Mouse (Mus musculus) midbrain, embryonic 14.5 days (tissue): ENCODE data around the gene Txn2. TPM values are rescaled to one million over a fixed set of nuclear protein-coding genes. Genes with fewer than 3 reads are reported as not detected.

Experiments used
- ATAC-seq: fragments of 200-750 bp; cut with Nextera tagmentation; 2 replicates; pipeline ENCODE4 v1.8.0; 2017; ENCODE audit warnings: moderate number of reproducible peaks, moderate library complexity; ENCODE audit not compliant: low FRiP score, low TSS enrichment
- DNase-seq: peaks from one replicate; pipeline ENCODE4 v3.0.0-alpha.2; 2015
- H3K27ac ChIP-seq: fragments of 300-500 bp; sonication (generic); replicated peaks from 2 replicates; pipeline ENCODE4 v1.5.1; 2014; ENCODE audit warnings: mild to moderate bottlenecking, low read depth, low read length, moderate library complexity
- H3K27me3 ChIP-seq: fragments of 300-500 bp; sonication (generic); 2 replicates; pipeline ENCODE4 v1.6.1; 2014; ENCODE audit warnings: low read length, control low read depth, mixed read lengths; ENCODE audit not compliant: control insufficient read depth, insufficient read depth
- H3K36me3 ChIP-seq: fragments of 300-500 bp; sonication (generic); 2 replicates; pipeline ENCODE4 v1.6.1; 2014; ENCODE audit warnings: low read length, control low read depth; ENCODE audit not compliant: control insufficient read depth, insufficient read depth
- H3K4me1 ChIP-seq: fragments of 300-500 bp; sonication (generic); 2 replicates; pipeline ENCODE4 v1.6.1; 2014; ENCODE audit warnings: mild to moderate bottlenecking, antibody characterized with exemption, low read length, control low read depth; ENCODE audit not compliant: control insufficient read depth, insufficient read depth
- H3K4me2 ChIP-seq: fragments of 300-500 bp; sonication (generic); 2 replicates; pipeline ENCODE4 v1.6.1; 2014; ENCODE audit warnings: mild to moderate bottlenecking, low read length, moderate library complexity
- H3K4me3 ChIP-seq: fragments of 300-500 bp; sonication (generic); replicated peaks from 2 replicates; pipeline ENCODE4 v1.5.1; 2014; ENCODE audit warnings: low read depth, low read length
- H3K9ac ChIP-seq: fragments of 300-500 bp; sonication (generic); replicated peaks from 2 replicates; pipeline ENCODE4 v1.6.1; 2014; ENCODE audit warnings: mild to moderate bottlenecking, low read length, moderate library complexity
- H3K9me3 ChIP-seq: fragments of 300-500 bp; sonication (generic); 2 replicates; pipeline ENCODE4 v1.6.1; 2016; ENCODE audit warnings: low read length, control low read depth, mixed read lengths; ENCODE audit not compliant: control insufficient read depth
- WGBS: fragments of 180-500 bp; shearing (Covaris S2); extraction: QIAGEN DNeasy Blood & Tissue Kit; methylation state at CpG from one replicate; pipeline ENCODE4 v1.1.7; 2014; 5-methylcytosine and 5-hydroxymethylcytosine counted together
- polyA plus RNA-seq: library from polyadenylated mRNA; unstranded; fragments of >200 nt; fragmentation: Nextera tagmentation; extraction: Ambion mirVana; gene quantifications from 2 replicates; pipeline ENCODE4 v1.2.1, GENCODE M21; 2014

The Txn2 gene
- polyA plus RNA-seq, 1 experiment from 2014 or later = 219 TPM

- H3K4me1 ChIP-seq = peaks cover 17% of the 10 kb centered on the region
- peak overlapping the region; percentile 75 for H3K4me2 ChIP-seq
- peak overlapping the region; percentile 94 for H3K27ac ChIP-seq
- H3K9me3 ChIP-seq = no peaks in the 10 kb centered on the region
- no peaks in the 10 kb centered on the region for H3K27me3 ChIP-seq
- DNase-seq = no peak
- ATAC-seq = no peak
- H3K36me3 ChIP-seq = peaks cover 35% of the 10 kb centered on the region
- H3K9ac ChIP-seq = peak overlapping the region; percentile 73; the same call in 1 of the 2 replicates
- H3K4me3 ChIP-seq = peak overlapping the region; percentile 66
- WGBS = 27% methylated on average over 4 of the region's 4 CpGs
Measured at GRCm38 (mm10) chr15:77928091-77928490, 715 bp downstream of the Txn2 start.

DNA sequence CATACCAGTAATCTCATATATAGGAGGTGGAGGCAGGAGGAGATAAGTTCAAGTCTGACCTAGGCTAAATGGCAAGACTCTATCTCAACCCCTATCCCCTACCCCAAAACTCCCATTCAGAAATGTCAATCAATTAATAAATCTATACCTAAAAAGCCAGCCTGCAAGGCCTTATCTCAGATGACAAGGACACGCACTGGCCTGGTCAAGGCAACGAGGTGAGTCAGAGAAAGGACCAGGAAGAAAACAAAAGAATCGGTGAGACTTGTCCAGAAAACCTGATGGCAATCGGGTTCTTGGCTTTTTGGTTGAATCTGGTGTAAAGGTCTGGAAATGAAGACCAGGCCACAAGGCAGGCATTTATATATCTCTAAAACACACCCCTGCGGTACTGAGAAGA, 1.9 kb downstream of the Txn2 start:
- Histone ChIP-seq H3K27ac (no peak overlapping the region), H3K4me2 (peak overlapping the region; percentile 75; the same call in 1 of the 2 replicates), H3K4me1 (peaks cover 17% of the 10 kb centered on the region), H3K9ac (no peak overlapping the region), H3K36me3 (peaks cover 46% of the 10 kb centered on the region), H3K9me3 (no peaks in the 10 kb centered on the region), H3K27me3 (no peaks in the 10 kb centered on the region), H3K4me3 (no peak overlapping the region)
- ATAC-seq (no peak), DNase-seq (no peak)
- WGBS = 95% methylated on average over 5 of the region's 5 CpGs

- ATAC-seq (no peak), DNase-seq (no peak)
- peaks cover 61% of the 10 kb centered on the region for H3K36me3 ChIP-seq
- H3K4me1 ChIP-seq = peaks cover 17% of the 10 kb centered on the region
- H3K4me3 ChIP-seq = no peak overlapping the region
- no peak overlapping the region for H3K4me2 ChIP-seq
- no peak overlapping the region for H3K27ac ChIP-seq
- H3K9ac ChIP-seq = no peak overlapping the region
- H3K9me3 ChIP-seq = no peaks in the 10 kb centered on the region
- 90% methylated on average over 2 of the region's 2 CpGs for WGBS
- H3K27me3 ChIP-seq = no peaks in the 10 kb centered on the region
Measured at GRCm38 (mm10) chr15:77925195-77925594, 3.6 kb downstream of the Txn2 start.

DNA sequence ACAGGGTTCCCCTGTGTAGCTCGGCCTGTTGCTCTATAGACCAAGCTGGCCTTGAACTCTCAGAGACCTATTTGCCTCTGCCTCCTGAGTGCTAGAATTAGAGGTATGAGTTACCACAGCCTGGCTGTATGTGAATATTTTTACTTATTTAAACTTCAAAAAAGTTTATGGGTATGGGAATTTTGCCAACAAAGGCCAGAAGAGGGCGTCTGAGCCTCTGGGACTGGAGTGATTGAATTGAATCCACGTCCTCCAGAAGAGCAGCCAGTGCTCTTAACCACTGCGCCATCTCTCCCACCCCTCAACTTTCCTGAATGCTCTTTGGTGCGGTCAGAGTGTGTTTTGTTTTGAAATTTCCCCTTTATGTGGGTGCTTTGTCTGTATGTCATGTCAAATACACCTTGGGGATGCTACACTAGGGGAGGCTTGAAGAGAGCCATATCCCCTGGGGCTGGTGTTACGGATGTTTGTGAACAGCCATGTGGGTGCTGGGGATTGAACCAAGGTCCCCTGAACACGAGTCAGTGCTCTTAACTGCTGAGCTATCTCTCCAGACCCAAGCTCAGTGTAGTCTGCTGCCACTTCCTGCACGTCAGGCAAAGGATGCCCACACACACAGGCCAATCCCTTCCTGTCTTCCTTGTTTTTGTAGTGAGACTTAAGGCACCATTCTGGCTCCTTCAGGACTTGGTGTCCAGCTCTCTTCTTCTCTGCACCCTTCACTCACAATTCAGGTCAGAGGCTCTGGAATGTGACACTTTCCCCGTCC, 5.4 kb downstream of the Txn2 start:
- Histone ChIP-seq H3K4me2 (no peak overlapping the region), H3K9me3 (no peaks in the 10 kb centered on the region), H3K4me3 (no peak overlapping the region), H3K36me3 (peaks cover 75% of the 10 kb centered on the region), H3K4me1 (peaks cover 9% of the 10 kb centered on the region), H3K27ac (no peak overlapping the region), H3K27me3 (no peaks in the 10 kb centered on the region), H3K9ac (no peak overlapping the region)
- 75% methylated on average over 9 of the region's 9 CpGs for WGBS
- peak; percentile 25 for DNase-seq
- ATAC-seq = no peak

DNA sequence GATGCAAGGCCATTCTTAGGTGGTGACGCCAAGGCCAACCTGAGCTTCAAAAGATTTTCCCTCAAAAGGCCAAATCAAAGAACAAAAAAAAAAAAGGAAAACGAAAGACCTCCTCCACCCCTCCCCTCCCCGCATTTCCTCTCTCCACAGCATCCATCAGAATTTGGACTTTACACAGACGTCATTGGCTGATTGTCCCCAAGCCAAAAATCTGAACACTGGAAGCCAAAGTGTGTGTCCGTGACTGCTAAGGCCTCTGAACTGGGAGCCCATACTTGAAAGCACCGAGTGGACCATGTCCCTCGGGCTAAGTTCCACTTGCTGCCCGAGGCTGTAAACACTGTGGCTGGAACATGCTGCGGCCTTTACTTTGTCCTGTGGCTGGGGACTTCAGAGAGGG, 6.1 kb downstream of the Txn2 start:
- ATAC-seq (no peak), DNase-seq (no peak)
- no peak overlapping the region for H3K4me2 ChIP-seq
- H3K36me3 ChIP-seq = peaks cover 74% of the 10 kb centered on the region
- WGBS = 88% methylated on average over 9 of the region's 9 CpGs
- H3K27me3 ChIP-seq = no peaks in the 10 kb centered on the region
- peaks cover 5% of the 10 kb centered on the region for H3K4me1 ChIP-seq
- H3K9me3 ChIP-seq = no peaks in the 10 kb centered on the region
- H3K4me3 ChIP-seq = no peak overlapping the region
- H3K9ac ChIP-seq = no peak overlapping the region
- H3K27ac ChIP-seq = no peak overlapping the region

DNA sequence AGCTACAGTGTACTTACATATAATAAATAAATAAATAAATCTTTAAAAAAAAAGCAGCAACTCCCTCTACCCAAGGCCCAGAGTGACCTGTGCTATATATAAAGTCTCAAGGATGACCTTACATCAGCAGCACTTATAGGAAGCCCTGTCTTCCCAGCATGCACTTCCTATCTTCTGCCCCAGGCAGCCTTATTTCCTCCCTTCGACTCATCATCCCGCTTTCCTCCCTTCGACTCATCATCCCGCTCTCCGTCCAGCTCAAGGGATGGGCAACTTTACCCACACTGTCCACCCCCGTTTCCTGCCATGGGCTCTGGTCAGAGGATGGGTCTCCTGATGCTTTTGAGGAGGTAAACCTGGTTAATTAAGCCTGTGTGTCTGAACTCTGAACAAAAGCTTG, 7.2 kb downstream of the Txn2 start:
- no peak for ATAC-seq
- H3K36me3 ChIP-seq = peaks cover 67% of the 10 kb centered on the region
- H3K4me1 ChIP-seq = no peaks in the 10 kb centered on the region
- no peak overlapping the region for H3K4me3 ChIP-seq
- H3K9ac ChIP-seq = no peak overlapping the region
- no peak for DNase-seq
- no peak overlapping the region for H3K27ac ChIP-seq
- 94% methylated on average over 6 of the region's 6 CpGs for WGBS
- no peaks in the 10 kb centered on the region for H3K9me3 ChIP-seq
- no peak overlapping the region for H3K4me2 ChIP-seq
- H3K27me3 ChIP-seq = no peaks in the 10 kb centered on the region

DNA sequence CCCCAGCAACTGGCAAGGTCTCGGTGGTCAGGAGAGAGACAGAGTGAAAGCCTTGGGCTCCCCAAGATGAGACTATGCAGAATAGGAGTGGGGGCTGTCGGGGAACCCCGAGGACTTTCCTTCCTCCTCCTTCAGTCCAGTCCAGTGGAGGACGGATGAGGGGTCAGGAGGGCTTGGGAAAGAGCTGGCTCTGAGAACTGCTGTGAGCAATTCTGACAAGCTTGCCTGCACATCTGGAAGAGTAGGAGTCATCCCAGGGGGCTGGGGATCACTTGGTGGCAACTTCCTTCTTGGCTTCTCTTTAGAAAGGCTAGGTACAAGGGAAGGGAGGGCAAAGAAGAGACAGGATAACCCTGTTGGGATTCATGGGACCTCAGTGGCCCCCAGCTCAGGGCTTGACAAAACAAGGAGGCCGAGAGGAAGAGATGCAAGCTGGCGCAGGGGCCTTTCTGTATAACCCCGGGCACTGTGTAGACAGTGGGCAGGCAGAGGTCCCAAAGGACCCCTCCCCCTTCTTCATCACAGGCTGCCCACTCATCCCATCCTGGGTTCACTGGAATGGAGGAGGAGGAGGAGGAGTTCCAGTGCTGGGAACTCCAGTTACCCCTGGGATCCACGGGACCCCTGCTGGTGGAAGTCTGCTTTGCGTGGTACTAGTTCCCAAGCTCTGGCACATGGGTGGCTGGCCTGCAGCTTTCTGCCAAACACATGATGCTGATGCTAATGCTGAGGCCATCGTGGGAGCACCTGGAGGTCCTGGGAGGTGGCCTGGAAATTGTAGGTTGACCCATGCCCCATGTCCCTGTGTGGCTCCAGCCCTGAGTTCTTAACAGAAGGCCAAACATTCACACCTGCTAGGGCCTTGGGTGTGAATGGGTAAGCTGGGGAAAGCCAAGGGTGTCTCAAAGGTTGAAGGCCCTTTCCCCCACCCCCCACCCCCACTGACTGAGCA, 8.0 kb downstream of the Txn2 start:
- 86% methylated on average over 10 of the region's 10 CpGs for WGBS
- no peak for ATAC-seq
- H3K27ac ChIP-seq = no peak overlapping the region

DNA sequence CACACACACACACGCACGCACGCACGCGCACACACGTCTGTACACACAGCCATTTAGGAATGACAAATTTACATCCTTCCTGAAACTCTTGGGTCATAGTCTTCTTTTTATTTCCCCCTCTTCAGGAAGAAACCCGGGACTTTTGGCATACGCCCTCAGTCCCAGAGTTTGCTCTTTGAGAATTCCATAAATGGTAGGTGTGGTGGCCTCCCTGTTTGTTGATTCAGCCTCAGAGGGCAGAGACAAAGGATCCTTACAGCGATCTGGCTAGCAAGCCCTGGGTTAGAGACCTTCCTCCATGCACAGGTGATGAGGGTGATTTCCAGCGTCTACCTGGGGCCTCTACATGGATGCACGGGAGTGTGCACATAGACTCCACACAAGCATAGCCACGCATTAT, 9.4 kb downstream of the Txn2 start:
- DNase-seq (no peak), ATAC-seq (no peak)
- WGBS = 95% methylated on average over 12 of the region's 12 CpGs
- H3K27me3 ChIP-seq = no peaks in the 10 kb centered on the region
- no peak overlapping the region for H3K4me3 ChIP-seq
- H3K4me2 ChIP-seq = no peak overlapping the region
- no peak overlapping the region for H3K27ac ChIP-seq
- peaks cover 71% of the 10 kb centered on the region for H3K36me3 ChIP-seq
- no peaks in the 10 kb centered on the region for H3K9me3 ChIP-seq
- no peak overlapping the region for H3K9ac ChIP-seq
- H3K4me1 ChIP-seq = no peaks in the 10 kb centered on the region

More for the DNA sequence above, 8.0 kb downstream of the Txn2 start:
- Histone ChIP-seq H3K9ac (no peak overlapping the region), H3K36me3 (peaks cover 68% of the 10 kb centered on the region), H3K4me2 (no peak overlapping the region), H3K4me1 (no peaks in the 10 kb centered on the region), H3K9me3 (no peaks in the 10 kb centered on the region), H3K27me3 (no peaks in the 10 kb centered on the region), H3K4me3 (no peak overlapping the region)
- no peak for DNase-seq
